Mouse (Mus musculus) left cerebral cortex, adult 2 months (tissue): ENCODE measurements around the gene Abca3. TPM values are rescaled to one million over a fixed set of nuclear protein-coding genes. Genes with fewer than 3 reads are reported as not detected.
"Not testable (repeated sequence)": the region's sequence is repeated elsewhere in the genome, so short reads cannot be mapped to it uniquely, and the experiment has no call there.

Experiments used
- DNase-seq, 2 experiments: peaks; one replicate each; pipeline ENCODE4 v3.0.0; 2021 to 2022; ENCODE audit warnings: low spot score in 2 of 2, mixed read lengths in 1 of 2; ENCODE audit errors: extremely low spot score in 1 of 2
- H3K27ac ChIP-seq: fragments of 200-600 bp; 2 replicates; pipeline ENCODE4 v1.8.1; 2022
- H3K4me3 ChIP-seq: fragments of 200-600 bp; 2 replicates; pipeline ENCODE4 v1.8.1; 2022
- CTCF ChIP-seq: fragments of 200-600 bp; IDR thresholded peaks from 2 replicates; pipeline ENCODE4 v1.8.1; 2022; ENCODE audit warnings: antibody characterized with exemption, mild to moderate bottlenecking, moderate library complexity
- intact Hi-C: fragments of 180-260 bp; cut with DNase I; formaldehyde crosslinking; loops from one replicate; pipeline ENCODE4 v1.15.1; 2025
- total RNA-seq, 2 experiments: library from RNA; stranded (reverse); gene quantifications; 2 replicates each; pipeline ENCODE4 v1.2.3; 2021

Abca3 gene
- total RNA-seq, 2 experiments from 2014 or later: 76.7 to 78.5 TPM

- intact Hi-C loops: no loop called here
- no peak for TF ChIP-seq CTCF
- Histone ChIP-seq H3K27ac (no peak overlapping the region), H3K4me3 (no peak overlapping the region)
- DNase-seq: no peak
These were observed 72.7 kb downstream of the Abca3 start for GRCm38 (mm10) chr17:24424489-24424888.

DNA sequence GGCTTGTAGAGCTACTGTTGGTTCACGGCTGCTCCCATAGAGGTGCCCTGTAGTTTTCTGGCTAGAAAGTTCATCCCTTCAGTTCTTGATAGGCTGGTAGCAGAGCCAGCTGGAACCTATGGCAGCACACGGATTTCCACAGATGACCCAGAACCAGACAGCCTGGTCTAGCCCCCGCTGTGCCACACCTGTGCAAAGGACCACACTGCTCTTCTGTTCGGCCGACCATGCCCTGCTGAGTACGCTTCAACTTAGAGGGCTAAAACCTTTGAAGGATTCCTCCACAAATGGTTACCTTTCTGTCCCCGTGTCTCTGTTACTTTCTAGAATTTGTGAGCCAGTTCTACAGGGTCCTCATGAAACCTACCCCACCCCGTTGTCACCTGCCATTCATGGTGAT, 73.6 kb downstream of the Abca3 start:
- intact Hi-C loops: not testable (repeated sequence)

DNA sequence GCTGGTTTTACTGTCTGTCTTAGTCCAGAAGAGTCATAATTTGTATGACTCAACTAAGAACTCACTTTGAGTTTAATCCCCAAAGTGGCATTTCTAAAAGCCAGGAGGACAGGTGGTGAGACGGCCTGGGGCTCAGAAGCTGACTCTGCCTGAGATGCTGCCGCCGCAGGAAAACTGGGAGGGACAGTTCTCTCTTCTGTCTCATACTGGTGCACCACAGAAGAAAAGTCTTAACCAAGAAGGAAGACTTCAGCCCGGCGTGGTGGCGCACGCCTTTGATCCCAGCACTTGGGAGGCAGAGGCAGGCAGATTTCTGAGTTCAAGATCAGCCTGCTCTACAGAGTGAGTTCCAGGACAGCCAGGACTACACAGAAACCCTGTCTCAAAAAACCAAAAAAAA, 74.2 kb downstream of the Abca3 start:
- peak overlapping the region; percentile 84; the same call in 1 of the 2 replicates for H3K27ac ChIP-seq
- DNase-seq: no peak
- no peak overlapping the region for H3K4me3 ChIP-seq
- intact Hi-C loops: no loop called here
- TF ChIP-seq CTCF: no peak

More for the DNA sequence above, 73.6 kb downstream of the Abca3 start:
- H3K27ac ChIP-seq, DNase-seq, H3K4me3 ChIP-seq: not testable (repeated sequence)

DNA sequence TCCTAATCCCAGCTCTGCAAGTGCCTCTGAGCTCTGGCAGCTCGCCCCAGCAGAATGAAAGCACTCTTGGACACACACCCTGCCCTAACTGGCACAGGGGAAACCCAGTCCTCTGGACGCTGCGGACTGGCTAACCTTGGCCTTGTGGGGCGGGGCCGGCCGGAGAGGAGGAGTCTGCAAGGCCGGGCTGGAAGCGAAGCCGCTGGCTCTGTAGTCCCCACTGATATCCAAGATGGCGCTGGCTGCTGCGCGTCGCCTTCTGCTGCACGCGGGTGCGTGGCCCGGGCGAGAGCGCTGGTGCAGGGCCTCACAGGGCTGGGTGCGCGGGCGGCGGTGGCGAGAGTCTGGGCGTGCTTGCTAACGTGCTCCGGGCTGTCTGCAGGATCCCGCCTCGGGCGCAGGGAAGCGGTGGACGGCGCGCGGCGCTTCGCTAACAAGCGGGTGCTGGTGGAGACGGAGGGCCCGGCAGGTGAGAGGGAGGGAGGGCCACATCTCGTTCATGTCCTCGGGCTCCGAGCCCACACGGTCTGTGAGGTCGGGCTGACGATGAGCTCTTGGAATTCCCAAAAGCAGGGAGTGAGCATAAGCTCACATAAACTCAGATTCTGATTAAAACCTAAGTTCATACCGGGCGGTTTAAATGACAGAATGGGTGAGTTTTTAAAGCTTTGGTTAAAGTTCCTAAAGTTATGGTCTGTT, 74.9 kb downstream of the Abca3 start, which contains the start of gene Eci1:
TSS of gene Eci1 (plus strand) at position 171 of the 699 bp plus-strand sequence.
- intact Hi-C loops: no loop called here

GRCm38 (mm10) chr17:24427170-24427557, 75.4 kb downstream of the Abca3 start:
- DNase-seq: no peak
- Histone ChIP-seq H3K4me3 (peak overlapping the region; percentile 76), H3K27ac (peak overlapping the region; percentile 84)
- TF ChIP-seq CTCF: no peak
- intact Hi-C loops: no loop called here

More for the DNA sequence above, 74.9 kb downstream of the Abca3 start, which contains the start of gene Eci1:
- peak; percentile 86 to 87 for DNase-seq
- H3K27ac ChIP-seq: peak within 1 kb of the TSS; percentile 84
- no peak for TF ChIP-seq CTCF
- peak within 1 kb of the TSS; percentile 76 for H3K4me3 ChIP-seq

DNA sequence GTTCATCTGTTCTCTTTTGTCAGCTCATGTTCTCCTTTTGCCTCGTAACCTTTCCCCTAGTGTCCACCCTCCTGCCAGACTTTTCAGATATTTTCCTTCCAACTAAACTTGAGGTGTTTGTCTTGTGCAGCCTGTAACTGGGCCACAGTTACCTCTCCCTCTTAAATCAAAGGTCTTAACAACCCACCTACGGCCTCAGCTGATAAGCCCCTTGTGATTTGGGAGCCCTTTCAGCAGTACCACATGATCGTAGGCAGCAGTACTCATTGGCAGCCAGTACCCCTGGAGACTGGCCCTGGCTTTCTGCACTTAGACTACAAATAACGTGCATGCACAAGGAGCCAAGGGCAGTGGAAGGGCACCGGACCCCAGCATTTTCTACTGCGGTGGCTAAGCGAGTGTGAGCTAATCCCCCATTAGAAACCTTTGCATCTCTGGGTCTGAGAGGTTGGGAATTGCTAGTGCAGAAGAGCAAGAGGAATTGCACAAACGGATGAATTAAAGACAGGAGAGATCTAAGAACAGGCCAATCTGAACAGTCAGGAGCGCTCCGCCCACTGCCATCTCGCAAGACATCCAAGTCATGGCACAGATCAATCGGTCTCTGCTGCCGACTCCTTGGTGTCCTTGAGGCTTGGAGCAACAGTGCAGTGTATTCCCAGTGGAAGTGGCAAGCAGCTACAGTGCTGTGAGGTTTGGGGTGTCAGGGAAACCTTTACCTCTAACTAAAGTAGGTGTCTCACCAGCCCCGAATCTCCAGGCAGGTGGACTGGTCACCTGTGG, 77.6 kb downstream of the Abca3 start:
- no peak overlapping the region for H3K4me3 ChIP-seq
- intact Hi-C loops: no loop called here
- no peak for TF ChIP-seq CTCF
- H3K27ac ChIP-seq: peak overlapping the region; percentile 44; the same call in 1 of the 2 replicates
- DNase-seq: no peak

DNA sequence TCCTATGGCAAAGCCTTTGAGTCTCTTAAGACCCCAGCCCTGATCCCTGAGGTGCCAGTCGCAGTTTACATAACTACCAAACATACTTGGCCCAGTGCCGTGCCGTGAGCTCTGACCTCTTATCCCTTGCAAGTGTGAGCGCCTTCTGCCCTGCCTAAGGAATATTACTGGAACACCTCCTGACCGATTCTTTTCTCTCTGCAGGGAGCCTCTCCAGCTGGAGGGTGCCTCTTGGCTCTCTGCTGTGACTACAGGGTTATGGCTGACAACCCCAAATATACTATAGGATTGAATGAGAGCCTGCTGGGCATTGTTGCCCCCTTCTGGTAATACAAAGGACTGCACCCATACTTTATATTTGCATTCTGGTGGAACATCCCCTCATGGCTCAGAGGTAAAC, 85.3 kb downstream of the Abca3 start:
- peak; percentile 85 for TF ChIP-seq CTCF
- DNase-seq: no peak
- intact Hi-C loops: no loop called here
- H3K4me3 ChIP-seq: no peak overlapping the region
- no peak overlapping the region for H3K27ac ChIP-seq

GRCm38 (mm10) chr17:24440377-24440776, 88.6 kb downstream of the Abca3 start:
- DNase-seq: no peak
- TF ChIP-seq CTCF: no peak
- no peak overlapping the region for H3K4me3 ChIP-seq
- no peak overlapping the region for H3K27ac ChIP-seq
- intact Hi-C loops: no loop called here

- TF ChIP-seq CTCF: peak; percentile 10
- intact Hi-C loops: no loop called here
- DNase-seq: no peak
These were observed 89.4 kb downstream of the Abca3 start for GRCm38 (mm10) chr17:24441148-24441547.

GRCm38 (mm10) chr17:24442107-24442506, 90.4 kb downstream of the Abca3 start:
- no peak overlapping the region for H3K4me3 ChIP-seq
- DNase-seq: no peak
- intact Hi-C loops: no loop called here
- H3K27ac ChIP-seq: no peak overlapping the region
- no peak for TF ChIP-seq CTCF

More at GRCm38 (mm10) chr17:24441148-24441547, 89.4 kb downstream of the Abca3 start:
- H3K27ac ChIP-seq: no peak overlapping the region
- H3K4me3 ChIP-seq: no peak overlapping the region

- no peak for DNase-seq
- no peak within 1 kb of the TSS for H3K27ac ChIP-seq
- no peak within 1 kb of the TSS for H3K4me3 ChIP-seq
- intact Hi-C loops: no loop called here
- no peak for TF ChIP-seq CTCF
These were observed 90.9 kb downstream of the Abca3 start, which contains the start of gene Dnase1l2 for GRCm38 (mm10) chr17:24442632-24443155. Gene Dnase1l2, minus strand, starts transcription at chr17:24443105.

DNA sequence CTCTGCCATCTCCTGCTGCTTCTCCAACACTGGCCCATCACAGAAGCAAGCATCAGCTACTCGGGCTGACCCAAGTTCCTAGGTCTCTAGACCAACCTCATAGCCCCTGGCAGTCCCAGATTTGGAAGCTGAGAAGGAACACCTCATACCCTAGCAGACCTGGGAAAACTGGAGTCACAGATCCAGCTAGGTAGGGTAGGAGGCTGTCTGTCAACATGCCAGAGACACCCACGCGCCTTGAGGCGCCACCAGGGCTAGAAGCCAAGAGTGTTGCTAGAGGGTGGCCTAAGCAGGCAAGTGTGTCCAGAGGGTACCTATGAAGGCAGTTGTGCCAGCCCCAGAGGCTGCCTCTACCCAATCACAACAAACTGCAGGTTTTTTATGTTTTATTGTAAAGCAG, 91.7 kb downstream of the Abca3 start:
- intact Hi-C loops: no loop called here
- peak in 1 of 2 experiments; percentile 63 for DNase-seq
- H3K4me3 ChIP-seq: no peak overlapping the region
- no peak for TF ChIP-seq CTCF
- no peak overlapping the region for H3K27ac ChIP-seq
